Mouse (Mus musculus) left cerebral cortex, adult 2 months (tissue): Measurements from ENCODE around the gene Cyp2d10. TPM values are rescaled to one million over a fixed set of nuclear protein-coding genes. Genes with fewer than 3 reads are reported as not detected.
"Not testable (repeated sequence)": the region's sequence is repeated elsewhere in the genome, so short reads cannot be mapped to it uniquely, and the experiment has no call there.

ENCODE experiments used
- DNase-seq, 2 experiments: peaks; one replicate each; pipeline ENCODE4 v3.0.0; 2021 to 2022; ENCODE audit warnings: low spot score in 2 of 2, mixed read lengths in 1 of 2; ENCODE audit errors: extremely low spot score in 1 of 2
- H3K27ac ChIP-seq: fragments of 200-600 bp; 2 replicates; pipeline ENCODE4 v1.8.1; 2022
- H3K4me3 ChIP-seq: fragments of 200-600 bp; 2 replicates; pipeline ENCODE4 v1.8.1; 2022
- CTCF ChIP-seq: fragments of 200-600 bp; IDR thresholded peaks from 2 replicates; pipeline ENCODE4 v1.8.1; 2022; ENCODE audit warnings: antibody characterized with exemption, mild to moderate bottlenecking, moderate library complexity
- intact Hi-C: fragments of 180-260 bp; cut with DNase I; formaldehyde crosslinking; loops from one replicate; pipeline ENCODE4 v1.15.1; 2025
- microRNA-seq, 2 experiments: library from miRNA; unstranded; fragments of <30 nt; microRNA quantifications; one replicate each; pipeline ENCODE4 v1.2.0; 2021
- total RNA-seq, 2 experiments: library from RNA; stranded (reverse); gene quantifications; 2 replicates each; pipeline ENCODE4 v1.2.3; 2021

Gene Cyp2d10
- total RNA-seq, 2 experiments from 2014 or later = 0.52 TPM; not detected in 1

GRCm38 (mm10) chr15:82372446-82372845 lies 34.5 kb downstream of the Cyp2d10 start:
- TF ChIP-seq CTCF = no peak
- Histone ChIP-seq H3K4me3 (no peak overlapping the region), H3K27ac (no peak overlapping the region)
- intact Hi-C loops = no loop called here
- no peak for DNase-seq

GRCm38 (mm10) chr15:82368851-82369250 lies 38.1 kb downstream of the Cyp2d10 start:
- no peak overlapping the region for H3K27ac ChIP-seq
- TF ChIP-seq CTCF = no peak
- intact Hi-C loops = no loop called here
- no peak for DNase-seq
- H3K4me3 ChIP-seq = no peak overlapping the region

GRCm38 (mm10) chr15:82368146-82368545 lies 38.8 kb downstream of the Cyp2d10 start:
- Histone ChIP-seq H3K4me3 (no peak overlapping the region), H3K27ac (no peak overlapping the region)
- TF ChIP-seq CTCF = no peak
- intact Hi-C loops = no loop called here
- no peak for DNase-seq

- DNase-seq, H3K4me3 ChIP-seq, H3K27ac ChIP-seq, intact Hi-C loops: not testable (repeated sequence)
Measured at GRCm38 (mm10) chr15:82364561-82364960, 42.4 kb downstream of the Cyp2d10 start.

GRCm38 (mm10) chr15:82363801-82364200 lies 43.2 kb downstream of the Cyp2d10 start:
- intact Hi-C loops, H3K27ac ChIP-seq, H3K4me3 ChIP-seq, DNase-seq: not testable (repeated sequence)

- TF ChIP-seq CTCF = no peak
- Histone ChIP-seq H3K27ac (no peak overlapping the region), H3K4me3 (no peak overlapping the region)
- DNase-seq = no peak
- intact Hi-C loops = no loop called here
Measured at GRCm38 (mm10) chr15:82362234-82362633, 44.8 kb downstream of the Cyp2d10 start.

- Histone ChIP-seq H3K4me3 (no peak overlapping the region), H3K27ac (no peak overlapping the region)
- TF ChIP-seq CTCF = peak; percentile 23
- intact Hi-C loops = no loop called here
- DNase-seq = no peak
Measured at GRCm38 (mm10) chr15:82361459-82362018, 45.5 kb downstream of the Cyp2d10 start.

GRCm38 (mm10) chr15:82358431-82359260 lies 48.3 kb downstream of the Cyp2d10 start:
- Histone ChIP-seq H3K27ac (no peak overlapping the region), H3K4me3 (no peak overlapping the region)
- TF ChIP-seq CTCF = no peak
- intact Hi-C loops = no loop called here
- no peak for DNase-seq

- H3K4me3 ChIP-seq = peak within 1 kb of the TSS; percentile 70
- peak; percentile 96 to 97 for DNase-seq
- intact Hi-C loops = loop anchor here (1.0 to 2.0 kb wide), 2 partner anchors 24 to 63 kb away; no protein-coding TSS in a partner anchor
- peak; percentile 96 for TF ChIP-seq CTCF
- H3K27ac ChIP-seq = peak within 1 kb of the TSS; percentile 98
Measured at GRCm38 (mm10) chr15:82354126-82354945, 52.7 kb downstream of the Cyp2d10 start, which contains the start of gene Ndufa6. TSS of gene Ndufa6 (minus strand) at chr15:82354322.

GRCm38 (mm10) chr15:82353745-82354113 lies 53.3 kb downstream of the Cyp2d10 start:
- DNase-seq = no peak
- peak overlapping the region; percentile 98 for H3K27ac ChIP-seq
- intact Hi-C loops = loop anchor here (1.0 to 2.0 kb wide), 3 partner anchors 25 to 87 kb away; no protein-coding TSS in a partner anchor
- peak overlapping the region; percentile 70 for H3K4me3 ChIP-seq
- TF ChIP-seq CTCF = no peak

GRCm38 (mm10) chr15:82353078-82353744 lies 53.8 kb downstream of the Cyp2d10 start:
- H3K4me3 ChIP-seq = peak overlapping the region; percentile 70
- no peak for TF ChIP-seq CTCF
- intact Hi-C loops = loop anchor here (2.0 kb wide), 1 partner anchor 86 kb away; no protein-coding TSS in a partner anchor
- peak overlapping the region; percentile 98 for H3K27ac ChIP-seq
- DNase-seq = peak in 1 of 2 experiments; percentile 24

Small RNAs within 50 kb of the gene (microRNA-seq; reads per million reads assigned to microRNA genes)
- gene Gm25990 (0 reads per million in 2 experiments), gene Gm27331 (0 reads per million in 2 experiments), gene Gm27622 (0 reads per million in 2 experiments), gene Mir7684 (0 reads per million in 2 experiments)

Other genes starting within 250 kb of the Cyp2d10 start
- gene Shisa8, start 194.4 kb downstream of the Cyp2d10 start, total RNA-seq = 1 to 10 TPM; 2.1 to 2.7 TPM
- gene Tnfrsf13c, start 182.8 kb downstream of the Cyp2d10 start, total RNA-seq = under 1 TPM; 0.29 to 0.47 TPM
- 1 to 10 TPM; 3.1 to 4.8 TPM for gene Cenpm, start 162.4 kb downstream of the Cyp2d10 start, total RNA-seq
- 100 to 1,000 TPM in 1 of 2 experiments, 10 to 100 TPM in 1; 96.5 to 102 TPM for gene 1500009C09Rik, start 154.8 kb downstream of the Cyp2d10 start, total RNA-seq
- 100 to 1,000 TPM; 489 to 520 TPM for gene Sept3, start 132.3 kb downstream of the Cyp2d10 start, total RNA-seq
- gene Wbp2nl, start 108.2 kb downstream of the Cyp2d10 start, total RNA-seq = not detected
- 10 to 100 TPM; 33.5 to 35.2 TPM for gene Naga, start 68.3 kb downstream of the Cyp2d10 start, total RNA-seq
- under 1 TPM; 0.25 to 0.42 TPM for gene Pheta2, start 68.3 kb downstream of the Cyp2d10 start, total RNA-seq
- gene Smdt1, start 68.2 kb downstream of the Cyp2d10 start, total RNA-seq = 100 to 1,000 TPM; 137 to 141 TPM
- 100 to 1,000 TPM; 206 to 211 TPM for gene Ndufa6, start 52.9 kb downstream of the Cyp2d10 start, total RNA-seq
- gene Cyp2d22, start 26.9 kb downstream of the Cyp2d10 start, total RNA-seq = 10 to 100 TPM; 30.6 to 37.2 TPM
- not detected for gene Cyp2d11, start 13.2 kb downstream of the Cyp2d10 start, total RNA-seq
- gene Cyp2d9, start 26.2 kb upstream of the Cyp2d10 start, total RNA-seq = not detected
- gene Cyp2d12, start 147.9 kb upstream of the Cyp2d10 start, total RNA-seq = not detected
- gene Cyp2d34, start 213.8 kb upstream of the Cyp2d10 start, total RNA-seq = not detected